Mouse (Mus musculus) cortical plate, adult 2 months (tissue): ENCODE measurements around the gene Trp53tg5.

Experiments used
- CTCF ChIP-seq: fragments of 200-500 bp; IDR thresholded peaks from 2 replicates; pipeline ENCODE4 v1.5.1; 2011; ENCODE audit warnings: mild to moderate bottlenecking, control low read depth, low read length; ENCODE audit not compliant: insufficient read depth; ENCODE audit errors: extremely low read depth
- POLR2A ChIP-seq: fragments of 200-500 bp; IDR thresholded peaks from 2 replicates; pipeline ENCODE4 v1.6.1; 2011; ENCODE audit warnings: mild to moderate bottlenecking, low read length, control low read depth; ENCODE audit not compliant: insufficient read depth; ENCODE audit errors: extremely low read depth

- TF ChIP-seq POLR2A (no peak), CTCF (no peak)
These were observed 27.0 kb upstream of the Trp53tg5 start for GRCm38 (mm10) chr2:164500511-164500910.
